Mouse (Mus musculus) liver, embryonic 14.5 days (tissue): ENCODE results near the gene Spin1.

Experiments used
- CTCF ChIP-seq: IDR thresholded peaks from 2 replicates; pipeline ENCODE4 v1.5.1; 2016; ENCODE audit warnings: antibody characterized with exemption, low read depth, control low read depth
- EP300 ChIP-seq: IDR thresholded peaks from 2 replicates; pipeline ENCODE4 v1.6.1; 2016; ENCODE audit warnings: antibody characterized with exemption, low read depth

DNA sequence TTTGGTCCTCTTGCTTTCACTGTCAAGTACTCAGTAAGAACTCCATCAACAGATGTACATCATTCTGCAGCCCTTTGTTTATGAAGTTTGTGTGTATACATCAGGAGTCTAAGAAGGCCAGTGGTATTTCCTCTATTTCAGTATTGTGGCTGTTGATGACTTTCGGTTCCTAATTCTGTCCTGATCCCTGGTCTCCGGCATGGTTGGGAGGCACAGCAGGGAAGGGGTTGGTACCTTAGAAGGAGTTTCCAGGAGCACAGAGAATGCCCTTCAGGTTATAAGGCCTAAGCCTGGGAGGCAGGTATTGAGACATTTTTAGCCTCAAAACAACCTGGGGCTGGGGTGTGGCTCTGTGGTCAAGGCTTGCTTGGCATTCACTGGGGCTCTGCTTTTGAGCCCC is 61.0 kb downstream of the Spin1 start:
- TF ChIP-seq CTCF (no peak), EP300 (no peak)
